Mouse (Mus musculus) midbrain, embryonic 16.5 days (tissue): ENCODE measurements at regions not wholly inside any gene's neighbourhood (a gene's known extent, or its start where the extent isn't known, plus 50 kb on each side); places are given as distances from the start of the nearest gene placed in this dataset.
A peak's percentile ranks its signal among the peaks of the same experiment; 100 is the strongest.

Experiments
- ATAC-seq: fragments of 200-750 bp; cut with Nextera tagmentation; 2 replicates; pipeline ENCODE4 v1.8.0; 2017; ENCODE audit warnings: moderate TSS enrichment
- H3K27ac ChIP-seq: fragments of 300-500 bp; sonication (generic); 2 replicates; pipeline ENCODE4 v1.5.1; 2014; ENCODE audit warnings: mild to moderate bottlenecking, low read length, mixed read lengths
- H3K27me3 ChIP-seq: fragments of 300-500 bp; sonication (generic); 2 replicates; pipeline ENCODE4 v1.6.1; 2014; ENCODE audit warnings: low read depth, low read length, mixed read lengths; ENCODE audit not compliant: control insufficient read depth, insufficient read depth
- H3K36me3 ChIP-seq: fragments of 300-500 bp; sonication (generic); 2 replicates; pipeline ENCODE4 v1.6.1; 2014; ENCODE audit warnings: mild to moderate bottlenecking, low read length, moderate library complexity, mixed read lengths; ENCODE audit not compliant: control insufficient read depth, insufficient read depth
- H3K4me1 ChIP-seq: fragments of 300-500 bp; sonication (generic); 2 replicates; pipeline ENCODE4 v1.6.1; 2014; ENCODE audit warnings: mild to moderate bottlenecking, low read length, mixed read lengths; ENCODE audit not compliant: control insufficient read depth, insufficient read depth
- H3K4me2 ChIP-seq: fragments of 300-500 bp; sonication (generic); 2 replicates; pipeline ENCODE4 v1.6.1; 2014; ENCODE audit warnings: mild to moderate bottlenecking, low read length, mixed read lengths
- H3K4me3 ChIP-seq: fragments of 300-500 bp; sonication (generic); 2 replicates; pipeline ENCODE4 v1.5.1; 2014; ENCODE audit warnings: low read depth, mild to moderate bottlenecking, low read length, moderate library complexity, mixed read lengths
- H3K9ac ChIP-seq: fragments of 300-500 bp; sonication (generic); 2 replicates; pipeline ENCODE4 v1.6.1; 2014; ENCODE audit warnings: low read depth, low read length, mixed read lengths
- H3K9me3 ChIP-seq: fragments of 300-500 bp; sonication (generic); replicated peaks from 2 replicates; pipeline ENCODE4 v1.6.1; 2014; ENCODE audit warnings: mild to moderate bottlenecking, low read length, mixed read lengths; ENCODE audit not compliant: control insufficient read depth, poor library complexity, severe bottlenecking
- WGBS: fragments of 180-500 bp; shearing (Covaris S2); extraction: QIAGEN DNeasy Blood & Tissue Kit; methylation state at CpG from one replicate; pipeline ENCODE4 v1.1.7; 2014; 5-methylcytosine and 5-hydroxymethylcytosine counted together

GRCm38 (mm10) chr13:99787760-99788159 lies 113.1 kb downstream of the Cartpt start:
- Histone ChIP-seq H3K36me3 (no peaks in the 10 kb centered on the region), H3K4me2 (no peak overlapping the region), H3K4me3 (no peak overlapping the region), H3K27me3 (no peaks in the 10 kb centered on the region), H3K9me3 (no peaks in the 10 kb centered on the region), H3K4me1 (no peaks in the 10 kb centered on the region), H3K9ac (no peak overlapping the region), H3K27ac (no peak overlapping the region)
- 66% methylated on average over 4 of the region's 4 CpGs for WGBS
- ATAC-seq: no peak

DNA sequence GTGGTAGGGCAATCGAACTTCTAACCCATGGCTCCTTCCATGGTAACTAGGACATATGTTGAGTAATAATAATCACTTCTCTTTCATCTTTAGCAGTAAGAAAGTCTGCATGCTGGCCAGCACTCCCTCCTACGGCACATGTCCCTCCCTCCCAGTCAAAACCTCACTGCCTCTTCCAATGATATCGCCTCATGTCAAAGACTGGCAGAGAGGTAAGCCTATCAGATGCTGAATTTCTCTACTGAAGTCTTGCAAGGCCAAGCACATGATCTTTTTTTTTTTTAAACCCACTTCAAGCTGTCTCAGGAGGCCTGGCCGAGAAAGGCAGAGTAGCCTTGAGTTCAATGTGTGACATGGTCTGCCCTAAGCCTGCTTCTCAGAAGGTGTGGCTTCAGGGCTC lies 115.5 kb downstream of the Cartpt start:
- 85% methylated on average over 4 of the region's 4 CpGs for WGBS

GRCm38 (mm10) chr13:99784314-99784713 lies 116.6 kb downstream of the Cartpt start:
- H3K4me2 ChIP-seq: no peak overlapping the region
- H3K4me3 ChIP-seq: no peak overlapping the region
- no peak for ATAC-seq
- H3K9ac ChIP-seq: no peak overlapping the region
- H3K4me1 ChIP-seq: peaks cover 25% of the 10 kb centered on the region
- H3K27ac ChIP-seq: no peak overlapping the region
- WGBS: 93% methylated on average over 2 of the region's 2 CpGs
- no peaks in the 10 kb centered on the region for H3K36me3 ChIP-seq
- H3K27me3 ChIP-seq: no peaks in the 10 kb centered on the region
- H3K9me3 ChIP-seq: no peaks in the 10 kb centered on the region

More for the DNA sequence above, 115.5 kb downstream of the Cartpt start:
- Histone ChIP-seq H3K9ac (no peak overlapping the region), H3K4me1 (peaks cover 20% of the 10 kb centered on the region), H3K27me3 (no peaks in the 10 kb centered on the region), H3K36me3 (no peaks in the 10 kb centered on the region), H3K9me3 (no peaks in the 10 kb centered on the region), H3K4me3 (no peak overlapping the region), H3K27ac (no peak overlapping the region), H3K4me2 (no peak overlapping the region)
- no peak for ATAC-seq

GRCm38 (mm10) chr13:99782883-99783721 lies 117.8 kb downstream of the Cartpt start:
- Histone ChIP-seq H3K9ac (no peak overlapping the region), H3K27me3 (no peaks in the 10 kb centered on the region), H3K4me1 (peaks cover 25% of the 10 kb centered on the region), H3K36me3 (no peaks in the 10 kb centered on the region), H3K4me2 (no peak overlapping the region), H3K9me3 (no peaks in the 10 kb centered on the region), H3K4me3 (no peak overlapping the region), H3K27ac (no peak overlapping the region)
- ATAC-seq: no peak
- 67% methylated on average over 15 of the region's 15 CpGs for WGBS

- 80% methylated on average over 4 of the region's 4 CpGs for WGBS
- ATAC-seq: peak; percentile 60; the same call in 1 of the 2 replicates
- no peaks in the 10 kb centered on the region for H3K27me3 ChIP-seq
- H3K9ac ChIP-seq: no peak overlapping the region
- H3K9me3 ChIP-seq: no peaks in the 10 kb centered on the region
- no peaks in the 10 kb centered on the region for H3K36me3 ChIP-seq
- H3K4me3 ChIP-seq: no peak overlapping the region
- peaks cover 25% of the 10 kb centered on the region for H3K4me1 ChIP-seq
- H3K4me2 ChIP-seq: no peak overlapping the region
- peak overlapping the region; percentile 77 for H3K27ac ChIP-seq
Observed at GRCm38 (mm10) chr13:99781616-99782015, 119.3 kb downstream of the Cartpt start.

- WGBS: 8% methylated on average over 16 of the region's 16 CpGs
- H3K27me3 ChIP-seq: no peaks in the 10 kb centered on the region
- no peak overlapping the region; the same call in 1 of the 2 replicates for H3K4me3 ChIP-seq
- peak overlapping the region; percentile 77 for H3K27ac ChIP-seq
- H3K4me2 ChIP-seq: peak overlapping the region; percentile 50
- ATAC-seq: peak; percentile 82
- H3K9me3 ChIP-seq: no peaks in the 10 kb centered on the region
- no peaks in the 10 kb centered on the region for H3K36me3 ChIP-seq
- H3K9ac ChIP-seq: peak overlapping the region; percentile 27; the same call in 1 of the 2 replicates
- peaks cover 25% of the 10 kb centered on the region for H3K4me1 ChIP-seq
Observed at GRCm38 (mm10) chr13:99780751-99781460, 120.0 kb downstream of the Cartpt start.

GRCm38 (mm10) chr13:99778747-99779146 lies 122.1 kb downstream of the Cartpt start:
- 91% methylated on average over 2 of the region's 2 CpGs for WGBS
- Histone ChIP-seq H3K27ac (no peak overlapping the region), H3K4me2 (no peak overlapping the region), H3K36me3 (no peaks in the 10 kb centered on the region), H3K4me1 (peaks cover 25% of the 10 kb centered on the region), H3K4me3 (no peak overlapping the region), H3K9me3 (no peaks in the 10 kb centered on the region), H3K27me3 (no peaks in the 10 kb centered on the region), H3K9ac (no peak overlapping the region)
- ATAC-seq: no peak

GRCm38 (mm10) chr13:99777736-99778135 lies 123.2 kb downstream of the Cartpt start:
- Histone ChIP-seq H3K4me1 (peaks cover 25% of the 10 kb centered on the region), H3K9ac (no peak overlapping the region), H3K36me3 (no peaks in the 10 kb centered on the region), H3K27me3 (no peaks in the 10 kb centered on the region), H3K9me3 (no peaks in the 10 kb centered on the region), H3K4me3 (no peak overlapping the region), H3K27ac (no peak overlapping the region), H3K4me2 (no peak overlapping the region)
- ATAC-seq: no peak
- WGBS: 88% methylated on average over 9 of the region's 9 CpGs

GRCm38 (mm10) chr13:99765965-99766364 lies 134.9 kb downstream of the Cartpt start:
- H3K9ac ChIP-seq: no peak overlapping the region
- no peak overlapping the region for H3K4me2 ChIP-seq
- no peaks in the 10 kb centered on the region for H3K9me3 ChIP-seq
- H3K4me3 ChIP-seq: no peak overlapping the region
- no peaks in the 10 kb centered on the region for H3K27me3 ChIP-seq
- 42% methylated on average over 5 of the region's 5 CpGs for WGBS
- no peak for ATAC-seq
- H3K27ac ChIP-seq: no peak overlapping the region
- H3K4me1 ChIP-seq: peaks cover 7% of the 10 kb centered on the region; the same call in 1 of the 2 replicates
- H3K36me3 ChIP-seq: no peaks in the 10 kb centered on the region
